Mouse (Mus musculus) cortical plate, adult 2 months (tissue): Measurements from ENCODE around the gene Arhgef3.

Source experiments
- CTCF ChIP-seq: fragments of 200-500 bp; IDR thresholded peaks from 2 replicates; pipeline ENCODE4 v1.5.1; 2011; ENCODE audit warnings: mild to moderate bottlenecking, control low read depth, low read length; ENCODE audit not compliant: insufficient read depth; ENCODE audit errors: extremely low read depth
- POLR2A ChIP-seq: fragments of 200-500 bp; IDR thresholded peaks from 2 replicates; pipeline ENCODE4 v1.6.1; 2011; ENCODE audit warnings: mild to moderate bottlenecking, low read length, control low read depth; ENCODE audit not compliant: insufficient read depth; ENCODE audit errors: extremely low read depth

DNA sequence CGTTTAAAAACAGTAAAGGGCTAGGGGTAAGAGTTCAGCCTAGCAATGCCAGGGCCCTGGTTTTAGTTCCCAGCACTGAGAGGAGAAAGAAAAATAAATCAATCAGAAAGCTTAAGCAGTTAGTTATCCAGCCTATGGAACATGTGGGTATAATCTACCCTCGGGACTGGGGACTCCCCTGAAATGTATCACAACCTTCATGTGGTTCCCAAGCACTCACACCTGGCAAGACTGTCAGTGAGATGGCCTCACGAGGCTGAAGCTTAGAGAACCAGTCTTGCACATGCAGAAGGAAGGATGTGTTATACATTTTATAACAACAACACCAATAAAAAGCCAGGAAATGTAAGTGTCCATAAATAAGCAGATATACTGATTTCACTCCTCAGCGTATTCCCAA, 189.7 kb downstream of the Arhgef3 start:
- TF ChIP-seq POLR2A (no peak), CTCF (no peak)
